Mouse (Mus musculus) CH12.LX (cell line): ENCODE data around the gene Pik3r1. TPM values are rescaled to one million over a fixed set of nuclear protein-coding genes. Genes with fewer than 3 reads are reported as not detected.
A peak's percentile ranks its signal among the peaks of the same experiment; 100 is the strongest.

Experiments
- DNase-seq: peaks from one replicate; pipeline ENCODE4 v3.0.0-alpha.2; 2013; ENCODE audit errors: extremely low read depth
- H3K27ac ChIP-seq: 2 replicates; pipeline ENCODE4 v1.5.1; 2012; ENCODE audit warnings: low read depth, mild to moderate bottlenecking, control low read depth, moderate library complexity; ENCODE audit not compliant: insufficient read depth
- H3K27me3 ChIP-seq: replicated peaks from 2 replicates; pipeline ENCODE3; 2012; ENCODE audit warnings: inconsistent platforms
- H3K36me3 ChIP-seq, 2 experiments: replicated peaks in 1 of 2; 2 replicates each; pipeline versions ENCODE3 to v1.6.1; 2012; ENCODE audit warnings: inconsistent platforms in 1 of 2, low read length in 1 of 2, mild to moderate bottlenecking in 1 of 2, mixed read lengths in 1 of 2, moderate library complexity in 1 of 2; ENCODE audit not compliant: control insufficient read depth in 1 of 2, insufficient read depth in 1 of 2
- H3K4me1 ChIP-seq, 2 experiments: 2 replicates each; pipeline ENCODE4 v1.6.1; 2012; ENCODE audit warnings: inconsistent platforms in 1 of 2, moderate library complexity in 1 of 2; ENCODE audit not compliant: insufficient read depth in 2 of 2, control insufficient read depth in 1 of 2
- H3K4me2 ChIP-seq: 2 replicates; pipeline ENCODE4 v1.6.1; 2012; ENCODE audit warnings: low read depth, mild to moderate bottlenecking, control low read depth; ENCODE audit not compliant: poor library complexity, insufficient read depth, severe bottlenecking
- H3K4me3 ChIP-seq, 3 experiments: fragments of 150-350 bp in 1 of 3; sonication (generic) in 1 of 3; replicated peaks in 1 of 3; 2 replicates each; pipeline versions ENCODE3 to v1.5.1; 2011 to 2012; ENCODE audit warnings: low read depth in 2 of 3, low read length in 2 of 3, mild to moderate bottlenecking in 2 of 3, moderate library complexity in 2 of 3, control low read depth in 1 of 3, improper control_type of control experiment in 1 of 3, inconsistent platforms in 1 of 3, mixed read lengths in 1 of 3; ENCODE audit not compliant: poor library complexity in 1 of 3
- H3K79me2 ChIP-seq: replicated peaks from 2 replicates; pipeline ENCODE4 v1.6.1; 2012; ENCODE audit warnings: mild to moderate bottlenecking, moderate library complexity; ENCODE audit not compliant: control insufficient read depth, poor library complexity, insufficient read depth, severe bottlenecking; ENCODE audit errors: extremely low read depth
- H3K9ac ChIP-seq: 2 replicates; pipeline ENCODE4 v1.6.1; 2012; ENCODE audit warnings: low read depth, mild to moderate bottlenecking, control low read depth, moderate library complexity; ENCODE audit not compliant: insufficient read depth
- H3K9me3 ChIP-seq: replicated peaks from 2 replicates; pipeline ENCODE3; 2012; ENCODE audit warnings: low read length, inconsistent platforms, mixed read lengths
- CTCF ChIP-seq, 2 experiments: IDR thresholded peaks in 1 of 2; conservative IDR thresholded peaks in 1 of 2; 2 replicates each; pipeline ENCODE4 v1.5.1; 2011 to 2012; ENCODE audit warnings: low read depth in 2 of 2, low read length in 2 of 2, improper control_type of control experiment in 1 of 2, inconsistent platforms in 1 of 2, mild to moderate bottlenecking in 1 of 2, moderate library complexity in 1 of 2
- ETS1 ChIP-seq: conservative IDR thresholded peaks from 2 replicates; pipeline ENCODE4 v1.6.1; 2012; ENCODE audit warnings: low read depth, mild to moderate bottlenecking, inconsistent platforms, low read length, improper control_type of control experiment, moderate library complexity
- IRF4 ChIP-seq: IDR thresholded peaks from 2 replicates; pipeline ENCODE4 v1.6.1; 2014; ENCODE audit warnings: low read depth, mild to moderate bottlenecking, inconsistent platforms, low read length, improper control_type of control experiment
- MAZ ChIP-seq: IDR thresholded peaks from 2 replicates; pipeline ENCODE4 v1.6.1; 2012; ENCODE audit warnings: low read depth, mild to moderate bottlenecking, inconsistent platforms, low read length, improper control_type of control experiment, moderate library complexity
- SIN3A ChIP-seq: IDR thresholded peaks from 2 replicates; pipeline ENCODE4 v1.6.1; 2012; ENCODE audit warnings: low read length, improper control_type of control experiment, inconsistent platforms
- UBTF ChIP-seq: IDR thresholded peaks from 2 replicates; pipeline ENCODE4 v1.6.1; 2012; ENCODE audit warnings: low read depth, mild to moderate bottlenecking, inconsistent platforms, low read length, improper control_type of control experiment, moderate library complexity
- ZKSCAN1 ChIP-seq: IDR thresholded peaks from 2 replicates; pipeline ENCODE4 v1.6.1; 2012; ENCODE audit warnings: low read depth, inconsistent platforms, low read length, improper control_type of control experiment, borderline replicate concordance
- dilution Hi-C: fragments of 300-500 bp; cut with MboI; formaldehyde crosslinking; loops from 2 replicates; pipeline ENCODE4 v1.14.3; 2020; ENCODE audit warnings: low sequenced_read_pairs; ENCODE audit not compliant: extremely low pct_unique_long_range_greater_than_20kb, extremely low pct_ligation_motif_present
- in situ Hi-C: fragments of 300-500 bp; cut with MboI; formaldehyde crosslinking; loops from 3 replicates; pipeline ENCODE4 v1.14.3; 2019; ENCODE audit warnings: low sequenced_read_pairs, low pct_ligation_motif_present, low pct_unique_long_range_greater_than_20kb, mixed read lengths
- polyA plus RNA-seq: library from polyadenylated mRNA; unstranded; fragments of >175 nt; gene quantifications from 2 replicates; pipeline ENCODE4 v1.2.1, GENCODE M21; 2012; ENCODE audit warnings: low read depth; ENCODE audit not compliant: insufficient read length
- total RNA-seq, 2 experiments: library from RNA; depleted of rRNA; stranded (reverse); fragments of 300-350 nt in 1 of 2; fragments of >200 nt in 1 of 2; gene quantifications; 2 replicates each; pipeline ENCODE4 v1.2.3; 2012 to 2014

The Pik3r1 gene
- total and polyA plus RNA-seq, 3 experiments: 17.5 to 21.0 (median 19.3) TPM

GRCm38 (mm10) chr13:101709788-101710187 is 58.2 kb downstream of the Pik3r1 start:
- dilution Hi-C loops: no loop called here
- no peak for TF ChIP-seq IRF4
- TF ChIP-seq SIN3A: no peak
- H3K79me2 ChIP-seq: no peaks in the 10 kb centered on the region; the same call in 1 of the 2 replicates
- peaks cover 8 to 32% of the 10 kb centered on the region in 2 experiments for H3K36me3 ChIP-seq
- DNase-seq: no peak
- no peaks in the 10 kb centered on the region for H3K27me3 ChIP-seq
- H3K27ac ChIP-seq: no peak overlapping the region
- H3K4me1 ChIP-seq: peaks cover 5 to 29% of the 10 kb centered on the region in 2 experiments; a peak in 3 of 4 replicates
- H3K4me3 ChIP-seq: no peak overlapping the region
- no peak overlapping the region for H3K4me2 ChIP-seq
- in situ Hi-C loops: loop anchor here (25.0 kb wide), 1 partner anchor 822 kb away; no protein-coding TSS in a partner anchor
- H3K9ac ChIP-seq: no peak overlapping the region
- no peaks in the 10 kb centered on the region for H3K9me3 ChIP-seq

GRCm38 (mm10) chr13:101707226-101707625 is 60.8 kb downstream of the Pik3r1 start:
- no peak for DNase-seq
- Histone ChIP-seq H3K27me3 (no peaks in the 10 kb centered on the region), H3K9me3 (no peaks in the 10 kb centered on the region), H3K79me2 (no peaks in the 10 kb centered on the region), H3K4me1 (peaks cover 5 to 29% of the 10 kb centered on the region in 2 experiments; a peak in 3 of 4 replicates)
- in situ Hi-C loops: loop anchor here (25.0 kb wide), 1 partner anchor 820 kb away; no protein-coding TSS in a partner anchor
- TF ChIP-seq MAZ (no peak), IRF4 (no peak), CTCF (conservative IDR thresholded peaks at IDR 0.05 in 1 of 2, IDR thresholded peaks at IDR 0.05 in 1 of 2; ENCODE audit: low read depth in 2 of 2, low read length in 2 of 2) (no peak), ZKSCAN1 (no peak)
- TF ChIP-seq, all 38 proteins: peak for 0
- no peak overlapping the region for H3K27ac ChIP-seq
- dilution Hi-C loops: no loop called here
- no peak overlapping the region for H3K9ac ChIP-seq
- no peak overlapping the region for H3K4me2 ChIP-seq
- H3K36me3 ChIP-seq: peaks cover 14 to 47% of the 10 kb centered on the region in 2 experiments
- no peak overlapping the region for H3K4me3 ChIP-seq

- no peaks in the 10 kb centered on the region for H3K9me3 ChIP-seq
Measured at GRCm38 (mm10) chr13:101706426-101706825, 61.6 kb downstream of the Pik3r1 start.

More at GRCm38 (mm10) chr13:101706426-101706825, 61.6 kb downstream of the Pik3r1 start:
- Histone ChIP-seq H3K27me3 (no peaks in the 10 kb centered on the region), H3K27ac (no peak overlapping the region), H3K4me1 (peaks cover 5 to 29% of the 10 kb centered on the region in 2 experiments; a peak in 3 of 4 replicates), H3K36me3 (peaks cover 15 to 55% of the 10 kb centered on the region in 2 experiments), H3K9ac (no peak overlapping the region), H3K4me3 (no peak overlapping the region), H3K79me2 (no peaks in the 10 kb centered on the region), H3K4me2 (no peak overlapping the region)
- dilution Hi-C loops: no loop called here
- in situ Hi-C loops: loop anchor here (25.0 kb wide), 1 partner anchor 819 kb away; no protein-coding TSS in a partner anchor
- TF ChIP-seq UBTF: no peak
- TF ChIP-seq ETS1: peak; percentile 29; the same call in 1 of the 2 replicates
- DNase-seq: peak; percentile 77
